Mouse (Mus musculus) intestine, embryonic 16.5 days (tissue): ENCODE data around the gene Ncs1. TPM values are rescaled to one million over a fixed set of nuclear protein-coding genes. Genes with fewer than 3 reads are reported as not detected.

Source experiments
- ATAC-seq: fragments of 200-750 bp; cut with Nextera tagmentation; 2 replicates; pipeline ENCODE4 v1.8.0; 2017; ENCODE audit warnings: moderate TSS enrichment, moderate library complexity
- H3K27ac ChIP-seq: fragments of 300-500 bp; sonication (generic); 2 replicates; pipeline ENCODE4 v1.5.1; 2014; ENCODE audit warnings: mild to moderate bottlenecking, low read length
- H3K27me3 ChIP-seq: fragments of 300-500 bp; sonication (generic); replicated peaks from 2 replicates; pipeline ENCODE4 v1.6.1; 2014; ENCODE audit warnings: low read length, control low read depth, mixed read lengths; ENCODE audit not compliant: control insufficient read depth, insufficient read depth
- H3K36me3 ChIP-seq: fragments of 300-500 bp; sonication (generic); 2 replicates; pipeline ENCODE4 v1.6.1; 2014; ENCODE audit warnings: low read length, control low read depth; ENCODE audit not compliant: control insufficient read depth, insufficient read depth
- H3K4me1 ChIP-seq: fragments of 300-500 bp; sonication (generic); 2 replicates; pipeline ENCODE4 v1.6.1; 2014; ENCODE audit warnings: low read length, control low read depth, mixed read lengths; ENCODE audit not compliant: control insufficient read depth, insufficient read depth
- H3K4me2 ChIP-seq: fragments of 300-500 bp; sonication (generic); 2 replicates; pipeline ENCODE4 v1.6.1; 2014; ENCODE audit warnings: low read depth, low read length, control low read depth
- H3K4me3 ChIP-seq: fragments of 300-500 bp; sonication (generic); 2 replicates; pipeline ENCODE4 v1.5.1; 2014; ENCODE audit warnings: mild to moderate bottlenecking, low read length
- H3K9ac ChIP-seq: fragments of 300-500 bp; sonication (generic); 2 replicates; pipeline ENCODE4 v1.6.1; 2014; ENCODE audit warnings: low read depth, low read length
- H3K9me3 ChIP-seq: fragments of 300-500 bp; sonication (generic); 2 replicates; pipeline ENCODE4 v1.6.1; 2016; ENCODE audit warnings: low read length, control low read depth; ENCODE audit not compliant: control insufficient read depth
- WGBS: fragments of 180-500 bp; shearing (Covaris S2); extraction: QIAGEN DNeasy Blood & Tissue Kit; methylation state at CpG from one replicate; pipeline ENCODE4 v1.1.7; 2014; 5-methylcytosine and 5-hydroxymethylcytosine counted together
- polyA plus RNA-seq: library from polyadenylated mRNA; unstranded; fragments of >200 nt; fragmentation: Nextera tagmentation; extraction: Ambion mirVana; gene quantifications from 2 replicates; pipeline ENCODE4 v1.2.1, GENCODE M21; 2015

Ncs1 gene
- 18.3 and 18.7 TPM in 2 replicates for polyA plus RNA-seq

DNA sequence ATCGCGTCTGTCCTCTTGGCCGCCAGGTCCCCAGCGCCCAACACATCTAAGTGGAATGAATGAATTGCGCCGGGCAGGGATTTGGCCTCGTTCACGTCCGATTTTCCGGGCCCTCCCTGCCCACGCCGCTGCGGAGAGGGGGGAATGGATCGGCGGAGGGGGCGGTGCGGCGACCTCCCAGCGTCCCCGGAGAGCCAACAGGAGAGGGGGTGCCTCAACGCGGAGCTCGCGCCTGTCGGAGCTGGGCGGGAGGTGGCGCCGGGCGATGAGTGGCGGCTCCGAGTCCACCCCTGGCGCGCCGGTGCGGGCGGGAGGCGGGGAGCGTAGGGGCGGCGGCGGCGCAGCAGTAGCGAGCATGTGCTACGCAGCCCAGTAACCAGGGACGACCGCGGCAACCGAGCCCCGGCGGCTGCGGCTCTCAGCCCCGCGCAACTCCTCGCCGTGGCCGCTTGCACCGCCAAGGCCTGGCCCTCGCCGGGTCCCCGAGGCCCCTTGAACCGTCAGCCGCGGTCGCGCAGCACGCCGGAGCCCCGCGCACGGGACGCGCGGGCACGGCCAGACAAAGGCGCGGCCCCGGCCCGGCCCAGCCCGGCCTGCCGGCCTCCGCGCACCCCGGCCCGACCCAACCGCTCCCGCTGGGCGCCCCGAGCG is at the start of gene Ncs1:
Gene Ncs1, plus strand, starts transcription at position 333 of the 651 bp plus-strand sequence.
- Histone ChIP-seq H3K27me3 (no peaks in the 10 kb centered on the region; the same call in 1 of the 2 replicates), H3K36me3 (no peaks in the 10 kb centered on the region), H3K4me1 (peaks cover 30% of the 10 kb centered on the region), H3K9ac (peak within 1 kb of the TSS; percentile 82), H3K9me3 (no peaks in the 10 kb centered on the region), H3K4me2 (peak within 1 kb of the TSS; percentile 98), H3K27ac (peak within 1 kb of the TSS; percentile 48), H3K4me3 (peak within 1 kb of the TSS; percentile 80)
- under 1% methylated on average over 67 of the region's 89 CpGs for WGBS
- peak; percentile 90 for ATAC-seq

DNA sequence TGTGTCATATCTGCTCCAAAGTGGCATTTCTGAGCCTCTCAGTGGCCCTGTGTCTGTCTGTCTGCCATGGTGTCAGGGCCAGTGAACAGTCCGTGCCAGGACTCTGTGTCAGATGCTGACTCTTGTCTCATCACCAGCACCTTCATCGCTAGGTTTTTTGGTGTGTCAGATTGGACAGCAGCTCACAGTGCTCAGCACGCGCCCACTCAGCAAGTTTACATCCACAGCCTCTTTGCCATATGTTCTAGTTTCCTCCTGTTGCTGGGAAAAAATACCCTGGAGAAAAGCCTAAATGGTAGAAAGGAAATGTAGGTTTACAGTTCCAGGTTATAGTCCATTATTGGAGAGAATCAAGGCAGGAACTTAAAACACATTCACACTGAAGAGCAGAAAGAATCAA is 47.0 kb upstream of the Ncs1 start:
- Histone ChIP-seq H3K4me3 (no peak overlapping the region), H3K9ac (no peak overlapping the region), H3K4me1 (peaks cover 6% of the 10 kb centered on the region; the same call in 1 of the 2 replicates), H3K36me3 (peaks cover 2% of the 10 kb centered on the region; the same call in 1 of the 2 replicates), H3K27me3 (no peaks in the 10 kb centered on the region), H3K27ac (no peak overlapping the region), H3K4me2 (no peak overlapping the region), H3K9me3 (no peaks in the 10 kb centered on the region)
- ATAC-seq, result no peak
- WGBS, result 91% methylated on average over 4 of the region's 4 CpGs

GRCm38 (mm10) chr2:31200051-31200450 is 45.6 kb upstream of the Ncs1 start:
- ATAC-seq, result no peak
- H3K27me3 ChIP-seq, result no peaks in the 10 kb centered on the region
- peaks cover 6% of the 10 kb centered on the region; the same call in 1 of the 2 replicates for H3K4me1 ChIP-seq
- no peak overlapping the region for H3K4me2 ChIP-seq
- no peak overlapping the region for H3K4me3 ChIP-seq
- 84% methylated on average over 2 of the region's 2 CpGs for WGBS
- peaks cover under 1% of the 10 kb centered on the region; the same call in 1 of the 2 replicates for H3K36me3 ChIP-seq
- H3K9ac ChIP-seq, result no peak overlapping the region
- H3K9me3 ChIP-seq, result no peaks in the 10 kb centered on the region
- H3K27ac ChIP-seq, result no peak overlapping the region

- peaks cover 6% of the 10 kb centered on the region; the same call in 1 of the 2 replicates for H3K4me1 ChIP-seq
- no peak overlapping the region for H3K9ac ChIP-seq
- H3K27me3 ChIP-seq, result no peaks in the 10 kb centered on the region
- 53% methylated on average over 7 of the region's 7 CpGs for WGBS
- ATAC-seq, result peak; percentile 92
- H3K4me2 ChIP-seq, result no peak overlapping the region
- peak overlapping the region; percentile 12; the same call in 1 of the 2 replicates for H3K27ac ChIP-seq
- no peaks in the 10 kb centered on the region; the same call in 1 of the 2 replicates for H3K36me3 ChIP-seq
- H3K9me3 ChIP-seq, result no peaks in the 10 kb centered on the region
- H3K4me3 ChIP-seq, result no peak overlapping the region
Measured at GRCm38 (mm10) chr2:31201851-31202250, 43.8 kb upstream of the Ncs1 start.

DNA sequence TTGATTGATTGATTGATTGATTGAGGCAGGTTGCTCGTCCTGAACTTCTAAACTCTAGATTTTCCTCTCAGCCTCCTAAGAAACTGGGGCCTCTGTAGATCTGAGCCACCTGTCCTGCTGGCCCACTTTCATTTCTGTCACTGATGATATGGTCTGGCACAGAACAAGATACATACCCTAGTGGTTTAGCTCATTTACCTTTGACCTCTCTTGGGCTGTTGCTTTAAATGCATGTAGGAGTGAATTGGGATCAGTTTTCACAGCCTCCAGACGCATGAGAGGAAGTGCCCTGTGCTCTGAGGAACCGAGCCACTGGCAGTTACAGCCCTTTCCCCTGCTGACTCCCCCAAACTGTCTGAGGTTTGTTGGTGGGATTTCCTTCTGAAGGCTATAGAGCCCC is 43.3 kb upstream of the Ncs1 start:
- ATAC-seq, result peak; percentile 23
- Histone ChIP-seq H3K9me3 (no peaks in the 10 kb centered on the region), H3K9ac (no peak overlapping the region), H3K27ac (peak overlapping the region; percentile 2; the same call in 1 of the 2 replicates), H3K4me1 (peaks cover 6% of the 10 kb centered on the region; the same call in 1 of the 2 replicates), H3K4me3 (no peak overlapping the region), H3K4me2 (no peak overlapping the region), H3K36me3 (peaks cover 2% of the 10 kb centered on the region; the same call in 1 of the 2 replicates), H3K27me3 (no peaks in the 10 kb centered on the region)
- 33% methylated on average over 3 of the region's 3 CpGs for WGBS

DNA sequence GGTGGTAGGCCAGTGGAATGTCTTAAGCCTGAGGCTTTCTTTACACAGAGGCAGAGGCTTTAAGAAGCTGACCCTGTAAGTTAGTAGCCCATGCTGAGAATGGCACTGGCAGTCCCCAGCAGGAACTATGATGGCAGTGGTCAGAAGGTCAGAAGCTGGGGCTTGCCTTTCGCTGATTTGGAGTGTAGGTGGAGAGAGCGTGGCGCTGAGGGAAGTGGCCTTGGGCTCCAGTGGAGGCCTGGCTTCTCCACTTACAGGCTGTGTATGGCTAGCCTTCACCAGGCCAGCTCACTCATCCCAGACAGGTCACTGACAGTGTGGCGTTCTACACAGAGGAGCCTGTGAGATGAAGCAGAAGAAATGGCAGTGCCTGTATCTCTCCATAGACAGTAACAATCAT is 42.7 kb upstream of the Ncs1 start:
- no peak for ATAC-seq
- H3K4me3 ChIP-seq, result no peak overlapping the region
- no peak overlapping the region for H3K9ac ChIP-seq
- H3K9me3 ChIP-seq, result no peaks in the 10 kb centered on the region
- H3K27me3 ChIP-seq, result no peaks in the 10 kb centered on the region
- H3K4me1 ChIP-seq, result peaks cover 6% of the 10 kb centered on the region; the same call in 1 of the 2 replicates
- 86% methylated on average over 4 of the region's 4 CpGs for WGBS
- H3K27ac ChIP-seq, result peak overlapping the region; percentile 2; the same call in 1 of the 2 replicates
- H3K4me2 ChIP-seq, result no peak overlapping the region
- H3K36me3 ChIP-seq, result 0 out of 2 replicates have a peak, but pooled peaks cover 2% of the 10 kb centered on the region

- H3K9me3 ChIP-seq, result no peaks in the 10 kb centered on the region
- H3K4me2 ChIP-seq, result no peak overlapping the region
- 0 out of 2 replicates have a peak, but pooled peaks cover 2% of the 10 kb centered on the region for H3K36me3 ChIP-seq
- ATAC-seq, result no peak
- no peaks in the 10 kb centered on the region for H3K27me3 ChIP-seq
- WGBS, result 88% methylated on average over 5 of the region's 5 CpGs
- H3K4me1 ChIP-seq, result peaks cover 6% of the 10 kb centered on the region; the same call in 1 of the 2 replicates
- H3K9ac ChIP-seq, result no peak overlapping the region
- H3K27ac ChIP-seq, result no peak overlapping the region
- H3K4me3 ChIP-seq, result no peak overlapping the region
Measured at GRCm38 (mm10) chr2:31204677-31205076, 40.9 kb upstream of the Ncs1 start.

DNA sequence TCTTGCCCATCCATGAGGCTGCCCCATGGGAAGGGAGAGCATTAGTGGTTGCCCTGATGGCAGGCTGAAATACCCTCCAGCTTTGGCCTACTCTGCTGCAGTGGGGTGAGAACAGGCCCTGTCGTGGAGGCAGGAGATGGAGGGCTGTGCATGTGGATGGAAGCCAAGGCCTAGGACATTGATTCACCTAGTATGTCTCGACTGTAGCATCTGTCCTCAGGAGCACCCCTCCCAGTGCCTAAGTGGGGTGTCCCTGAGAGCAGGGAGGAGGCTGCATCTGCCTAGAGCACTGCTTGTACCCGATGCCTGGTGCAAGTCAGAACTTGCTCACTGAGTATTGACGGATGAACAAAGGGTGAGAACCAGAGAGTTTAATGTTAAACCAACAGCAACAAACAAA is 39.4 kb upstream of the Ncs1 start:
- no peak overlapping the region for H3K4me2 ChIP-seq
- H3K27ac ChIP-seq, result no peak overlapping the region
- H3K9me3 ChIP-seq, result no peaks in the 10 kb centered on the region
- H3K4me1 ChIP-seq, result peaks cover 8% of the 10 kb centered on the region; the same call in 1 of the 2 replicates
- 72% methylated on average over 4 of the region's 4 CpGs for WGBS
- no peaks in the 10 kb centered on the region for H3K27me3 ChIP-seq
- H3K4me3 ChIP-seq, result no peak overlapping the region
- no peak overlapping the region for H3K9ac ChIP-seq
- no peak for ATAC-seq
- peaks cover 6% of the 10 kb centered on the region; the same call in 1 of the 2 replicates for H3K36me3 ChIP-seq

DNA sequence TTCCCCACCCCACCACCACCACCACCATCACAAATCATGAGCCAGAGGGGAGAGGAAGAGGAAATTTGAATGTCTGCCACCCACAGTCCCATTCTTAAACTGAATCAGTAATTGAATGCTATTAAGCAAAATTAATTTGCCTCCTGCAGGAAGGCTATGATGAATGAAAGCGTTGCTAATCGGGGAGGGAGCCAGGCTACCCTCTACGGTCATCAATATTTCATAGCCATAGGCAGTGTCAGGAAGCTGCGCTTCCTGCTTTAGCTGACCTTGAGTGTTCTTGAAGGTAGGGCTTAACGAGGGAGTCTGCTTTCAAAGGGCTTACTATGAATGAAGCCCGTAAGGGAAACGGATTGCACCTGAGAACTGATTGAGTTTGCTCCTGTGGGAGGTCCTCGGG is 38.7 kb upstream of the Ncs1 start:
- peaks cover 6% of the 10 kb centered on the region; the same call in 1 of the 2 replicates for H3K36me3 ChIP-seq
- no peaks in the 10 kb centered on the region for H3K9me3 ChIP-seq
- H3K27me3 ChIP-seq, result no peaks in the 10 kb centered on the region
- H3K4me2 ChIP-seq, result no peak overlapping the region
- H3K27ac ChIP-seq, result no peak overlapping the region
- peaks cover 7% of the 10 kb centered on the region; the same call in 1 of the 2 replicates for H3K4me1 ChIP-seq
- no peak for ATAC-seq
- H3K4me3 ChIP-seq, result no peak overlapping the region
- WGBS, result 59% methylated on average over 8 of the region's 8 CpGs
- no peak overlapping the region for H3K9ac ChIP-seq
